Mouse (Mus musculus): ENCODE results near the gene Gm11549.

The Gm11549 gene

GRCm38 (mm10) chr3:36481776-36482193, 39.8 kb downstream of the Gm11549 start:
- in situ Hi-C loops (cut with MboI; ENCODE audit: low sequenced_read_pairs), result no loop called here

GRCm38 (mm10) chr3:36480486-36480885, 41.1 kb downstream of the Gm11549 start:
- in situ Hi-C loops (cut with MboI; ENCODE audit: low sequenced_read_pairs), result no loop called here

GRCm38 (mm10) chr3:36478776-36479175, 42.8 kb downstream of the Gm11549 start:
- in situ Hi-C loops (cut with MboI; ENCODE audit: low sequenced_read_pairs), result no loop called here

- in situ Hi-C loops (cut with MboI; ENCODE audit: low sequenced_read_pairs), result no loop called here
Measured at GRCm38 (mm10) chr3:36476261-36477155, 45.1 kb downstream of the Gm11549 start.

GRCm38 (mm10) chr3:36475532-36476087, 46.0 kb downstream of the Gm11549 start, which contains the start of the genes Anxa5 and 1810062G17Rik:
Anxa5 (minus strand) TSS chr3:36475894.
1810062G17Rik (plus strand) TSS chr3:36475937.
- in situ Hi-C loops (cut with MboI; ENCODE audit: low sequenced_read_pairs), result no loop called here

- in situ Hi-C loops (cut with MboI; ENCODE audit: low sequenced_read_pairs), result no loop called here
Measured at GRCm38 (mm10) chr3:36474938-36475483, 46.6 kb downstream of the Gm11549 start.

- in situ Hi-C loops (cut with MboI; ENCODE audit: low sequenced_read_pairs), result no loop called here
Measured at GRCm38 (mm10) chr3:36474421-36474820, 47.2 kb downstream of the Gm11549 start.

- in situ Hi-C loops (cut with MboI; ENCODE audit: low sequenced_read_pairs), result no loop called here
Measured at GRCm38 (mm10) chr3:36473222-36473621, 48.4 kb downstream of the Gm11549 start.

- in situ Hi-C loops (cut with MboI; ENCODE audit: low sequenced_read_pairs), result no loop called here
Measured at GRCm38 (mm10) chr3:36471856-36472255, 49.8 kb downstream of the Gm11549 start.

- in situ Hi-C loops (cut with MboI; ENCODE audit: low sequenced_read_pairs), result no loop called here
Measured at GRCm38 (mm10) chr3:36468871-36469270, 52.7 kb downstream of the Gm11549 start.

GRCm38 (mm10) chr3:36467632-36468031, 54.0 kb downstream of the Gm11549 start:
- in situ Hi-C loops (cut with MboI; ENCODE audit: low sequenced_read_pairs), result no loop called here

GRCm38 (mm10) chr3:36465538-36465937, 56.1 kb downstream of the Gm11549 start:
- in situ Hi-C loops (cut with MboI; ENCODE audit: low sequenced_read_pairs), result no loop called here
